Mouse (Mus musculus): ENCODE results near the gene Gapdhs. TPM values are rescaled to one million over a fixed set of nuclear protein-coding genes. Genes with fewer than 3 reads are reported as not detected.
A peak's percentile ranks its signal among the peaks of the same experiment; 100 is the strongest.
"Not testable (repeated sequence)": the region's sequence is repeated elsewhere in the genome, so short reads cannot be mapped to it uniquely, and the experiment has no call there.

The Gapdhs gene
- polyA plus RNA-seq, 1 experiment from 2014 or later, result 0.12 TPM

GRCm38 (mm10) chr7:30749824-30750606 lies 6.5 kb upstream of the Gapdhs start:
- H3K9ac ChIP-seq (replicated peaks), result no peak overlapping the region
- no peaks in the 10 kb centered on the region for H3K36me3 ChIP-seq (replicated peaks; ENCODE audit: insufficient read depth, low read length)
- TF ChIP-seq CTCF (IDR thresholded peaks at IDR 0.05; ENCODE audit: low read depth) (no peak), EP300 (IDR thresholded peaks at IDR 0.05; ENCODE audit: low read depth) (no peak)
- no peak overlapping the region for H3K4me3 ChIP-seq (ENCODE audit: low read depth, low read length)
- DNase-seq, result no peak
- 74% methylated on average over 13 of the region's 13 CpGs for WGBS (ENCODE audit: insufficient replicate concordance)
- no peaks in the 10 kb centered on the region for H3K27me3 ChIP-seq (ENCODE audit: insufficient read depth, low read length)
- no peak for ATAC-seq
- H3K4me2 ChIP-seq (ENCODE audit: low read depth, low read length), result no peak overlapping the region
- H3K9me3 ChIP-seq (ENCODE audit: low read length), result peaks cover 8% of the 10 kb centered on the region
- no peaks in the 10 kb centered on the region for H3K4me1 ChIP-seq (ENCODE audit: insufficient read depth)
- H3K27ac ChIP-seq (ENCODE audit: low read depth), result no peak overlapping the region

- 77% methylated on average over 7 of the region's 7 CpGs for WGBS (ENCODE audit: insufficient replicate concordance)
- ATAC-seq (no peak), DNase-seq (no peak)
- H3K9me3 ChIP-seq (ENCODE audit: low read length), result no peaks in the 10 kb centered on the region
- no peaks in the 10 kb centered on the region for H3K36me3 ChIP-seq (replicated peaks; ENCODE audit: insufficient read depth, low read length)
- peak; percentile 30 for TF ChIP-seq CTCF (IDR thresholded peaks at IDR 0.05; ENCODE audit: low read depth)
- TF ChIP-seq EP300 (IDR thresholded peaks at IDR 0.05; ENCODE audit: low read depth), result no peak
- no peak overlapping the region for H3K4me3 ChIP-seq (ENCODE audit: low read depth, low read length)
- H3K4me2 ChIP-seq (ENCODE audit: low read depth, low read length), result no peak overlapping the region
- no peaks in the 10 kb centered on the region for H3K27me3 ChIP-seq (ENCODE audit: insufficient read depth, low read length)
- peaks cover 5% of the 10 kb centered on the region; the same call in 1 of the 2 replicates for H3K4me1 ChIP-seq (ENCODE audit: insufficient read depth)
- no peak overlapping the region for H3K27ac ChIP-seq (ENCODE audit: low read depth)
- H3K9ac ChIP-seq (replicated peaks), result no peak overlapping the region
Observed at GRCm38 (mm10) chr7:30747525-30748204, 4.2 kb upstream of the Gapdhs start.

GRCm38 (mm10) chr7:30744022-30744598 lies 629 bp upstream of the Gapdhs start:
- H3K27ac ChIP-seq (ENCODE audit: low read depth), result no peak overlapping the region
- DNase-seq, result peak; percentile 71
- no peak overlapping the region for H3K9ac ChIP-seq (replicated peaks)
- H3K4me2 ChIP-seq (ENCODE audit: low read depth, low read length), result no peak overlapping the region
- no peak for TF ChIP-seq CTCF (IDR thresholded peaks at IDR 0.05; ENCODE audit: low read depth)
- TF ChIP-seq EP300 (IDR thresholded peaks at IDR 0.05; ENCODE audit: low read depth), result no peak
- peak; percentile 74 for ATAC-seq
- 42% methylated on average over 4 of the region's 4 CpGs for WGBS (ENCODE audit: insufficient replicate concordance)
- H3K4me3 ChIP-seq (ENCODE audit: low read depth, low read length), result no peak overlapping the region
- H3K9me3 ChIP-seq (ENCODE audit: low read length), result no peaks in the 10 kb centered on the region
- H3K4me1 ChIP-seq (ENCODE audit: insufficient read depth), result peaks cover 5% of the 10 kb centered on the region; the same call in 1 of the 2 replicates
- H3K27me3 ChIP-seq (ENCODE audit: insufficient read depth, low read length), result no peaks in the 10 kb centered on the region
- no peaks in the 10 kb centered on the region for H3K36me3 ChIP-seq (replicated peaks; ENCODE audit: insufficient read depth, low read length)

DNA sequence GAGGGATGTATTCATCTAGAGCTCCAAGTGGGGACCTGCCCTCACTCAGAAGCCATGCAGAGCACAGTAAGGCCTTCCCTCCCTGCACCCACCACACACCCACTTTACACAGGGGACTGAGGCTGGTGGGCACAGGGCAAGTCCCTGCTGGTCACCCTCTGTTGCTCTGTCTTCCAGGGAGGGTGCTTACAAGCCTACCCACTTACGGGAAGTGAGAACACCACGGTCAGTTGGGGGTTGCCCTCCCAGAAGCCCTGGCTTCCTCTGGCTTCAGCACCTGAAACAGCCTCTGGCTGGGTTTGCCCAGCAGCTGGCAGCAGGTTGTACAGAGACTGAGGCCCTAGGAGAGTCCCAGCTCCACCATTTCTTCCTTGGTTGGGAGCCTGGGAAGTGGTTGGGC lies 911 bp downstream of the Gapdhs start:
- H3K4me3 ChIP-seq (ENCODE audit: low read depth, low read length); H3K27me3 ChIP-seq (ENCODE audit: insufficient read depth, low read length); H3K36me3 ChIP-seq (replicated peaks; ENCODE audit: insufficient read depth, low read length); H3K9me3 ChIP-seq (ENCODE audit: low read length); H3K4me2 ChIP-seq (ENCODE audit: low read depth, low read length); H3K27ac ChIP-seq (ENCODE audit: low read depth); H3K4me1 ChIP-seq (ENCODE audit: insufficient read depth); H3K9ac ChIP-seq (replicated peaks): not testable (repeated sequence)
- DNase-seq, result peak; percentile 35
- 32% methylated on average over 2 of the region's 2 CpGs for WGBS (ENCODE audit: insufficient replicate concordance)
- ATAC-seq, result peak; percentile 40; the same call in 1 of the 2 replicates

DNA sequence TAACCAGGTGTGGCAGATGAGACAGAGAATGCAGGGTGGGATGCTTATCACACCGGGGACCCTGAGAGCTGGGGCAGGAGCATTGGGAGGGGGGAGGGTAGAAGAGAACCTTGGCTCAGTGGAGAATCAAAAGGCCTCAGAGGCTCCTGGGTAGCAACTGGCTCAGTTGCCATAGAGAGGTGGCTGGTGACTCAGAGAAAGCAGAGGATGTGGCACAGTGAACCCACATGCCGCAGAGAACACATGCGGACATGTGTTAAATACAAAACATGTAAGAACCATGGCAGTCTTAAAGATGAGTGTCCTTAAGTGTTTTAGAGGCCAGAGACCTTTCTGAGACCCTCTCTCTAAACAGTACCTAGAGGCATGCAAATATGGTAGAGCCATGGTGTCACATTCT lies 7.3 kb downstream of the Gapdhs start:
- DNase-seq (no peak), ATAC-seq (no peak)
- H3K27me3 ChIP-seq (ENCODE audit: insufficient read depth, low read length), result no peaks in the 10 kb centered on the region
- peaks cover 4% of the 10 kb centered on the region; the same call in 1 of the 2 replicates for H3K4me1 ChIP-seq (ENCODE audit: insufficient read depth)
- H3K4me3 ChIP-seq (ENCODE audit: low read depth, low read length), result no peak overlapping the region
- no peaks in the 10 kb centered on the region for H3K9me3 ChIP-seq (ENCODE audit: low read length)
- 81% methylated on average over 3 of the region's 3 CpGs for WGBS (ENCODE audit: insufficient replicate concordance)
- no peak for TF ChIP-seq CTCF (IDR thresholded peaks at IDR 0.05; ENCODE audit: low read depth)
- TF ChIP-seq EP300 (IDR thresholded peaks at IDR 0.05; ENCODE audit: low read depth), result no peak
- H3K36me3 ChIP-seq (replicated peaks; ENCODE audit: insufficient read depth, low read length), result peaks cover 15% of the 10 kb centered on the region
- no peak overlapping the region for H3K27ac ChIP-seq (ENCODE audit: low read depth)
- H3K4me2 ChIP-seq (ENCODE audit: low read depth, low read length), result no peak overlapping the region
- H3K9ac ChIP-seq (replicated peaks), result no peak overlapping the region

DNA sequence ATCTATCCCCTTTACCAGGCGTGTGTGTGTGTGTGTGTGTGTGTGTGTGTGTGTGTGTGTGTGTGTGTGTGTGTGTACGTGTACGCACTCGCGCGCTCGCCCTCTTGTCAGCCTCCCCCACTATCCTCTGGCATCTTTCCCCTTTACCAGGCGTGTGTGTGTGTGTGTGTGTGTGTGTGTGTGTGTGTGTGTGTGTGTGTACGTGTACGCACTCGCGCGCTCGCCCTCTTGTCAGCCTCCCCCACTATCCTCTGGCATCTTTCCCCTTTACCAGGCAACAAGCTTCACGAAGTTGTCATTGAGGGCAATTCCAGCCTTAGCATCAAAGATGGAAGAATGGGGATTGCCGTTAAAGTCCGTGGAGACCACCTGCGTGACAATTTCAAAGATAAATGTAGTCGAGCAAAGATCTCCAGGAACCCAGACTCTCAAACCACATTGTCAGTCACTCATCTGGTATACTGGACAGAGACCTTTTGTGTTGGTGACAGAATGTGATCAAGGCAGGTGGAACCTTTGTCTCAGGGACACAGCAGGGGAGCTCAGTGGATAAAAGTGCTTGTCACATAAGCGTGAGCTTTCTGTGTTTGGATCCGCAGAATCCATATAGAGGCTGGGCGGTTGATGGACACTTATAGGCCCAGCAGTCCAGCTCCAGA lies 13.3 kb downstream of the Gapdhs start:
- peak; percentile 6 for ATAC-seq
- WGBS (ENCODE audit: insufficient replicate concordance), result 23% methylated on average over 13 of the region's 22 CpGs
- peak overlapping the region; percentile 71 for H3K4me3 ChIP-seq (ENCODE audit: low read depth, low read length)

More for the DNA sequence above, 13.3 kb downstream of the Gapdhs start:
- Histone ChIP-seq H3K36me3 (replicated peaks; ENCODE audit: insufficient read depth, low read length) (peaks cover 21% of the 10 kb centered on the region), H3K9ac (replicated peaks) (peak overlapping the region; percentile 75), H3K4me1 (ENCODE audit: insufficient read depth) (peaks cover 24% of the 10 kb centered on the region; the same call in 1 of the 2 replicates), H3K4me2 (ENCODE audit: low read depth, low read length) (peak overlapping the region; percentile 85), H3K27ac (ENCODE audit: low read depth) (peak overlapping the region; percentile 85)
- not testable (repeated sequence) for H3K9me3 ChIP-seq (ENCODE audit: low read length); H3K27me3 ChIP-seq (ENCODE audit: insufficient read depth, low read length); DNase-seq

All from liver, postnatal 0 days (tissue).